42 mouse cellular contexts compared by ENCODE assay signal in genomic region chr17:36781533-36781932, GRCm38 (mm10). TPM values are rescaled to one million over a fixed set of nuclear protein-coding genes. Genes with fewer than 3 reads are reported as not detected.
"Had no signal": no experiment of that assay in that cellular context is flagged by ENCODE, and none has a peak within 500 bp of the region (broad histone marks: within the 10 kb centered on the region; RNA-seq: fewer than 3 reads in every experiment).

No protein-coding gene starts in this region.

- H3K27ac ChIP-seq: heart, embryonic 13.5 days; heart, embryonic 15.5 days; hindbrain, embryonic 13.5 days; hindbrain, embryonic 15.5 days; hindbrain, postnatal 0 days; kidney, embryonic 15.5 days; kidney, postnatal 0 days; limb, embryonic 13.5 days; limb, embryonic 15.5 days; liver, embryonic 12.5 days had no signal

- H3K36me3 ChIP-seq: heart, embryonic 13.5 days; heart, embryonic 15.5 days; hindbrain, embryonic 13.5 days; hindbrain, embryonic 15.5 days; kidney, embryonic 15.5 days; limb, embryonic 13.5 days; limb, embryonic 15.5 days; liver, embryonic 12.5 days had no signal

- H3K4me3 ChIP-seq: heart, embryonic 13.5 days; heart, embryonic 15.5 days; hindbrain, embryonic 13.5 days; hindbrain, embryonic 15.5 days; kidney, embryonic 15.5 days; limb, embryonic 13.5 days; limb, embryonic 15.5 days; liver, embryonic 12.5 days had no signal

- H3K27me3 ChIP-seq: heart, embryonic 13.5 days; heart, embryonic 15.5 days; hindbrain, embryonic 13.5 days; hindbrain, embryonic 15.5 days; kidney, embryonic 15.5 days; limb, embryonic 13.5 days; limb, embryonic 15.5 days; liver, embryonic 12.5 days had no signal

- H3K9ac ChIP-seq: heart, embryonic 13.5 days; heart, embryonic 15.5 days; hindbrain, embryonic 13.5 days; hindbrain, embryonic 15.5 days; kidney, embryonic 15.5 days; limb, embryonic 13.5 days; limb, embryonic 15.5 days; liver, embryonic 12.5 days had no signal

- H3K4me1 ChIP-seq: heart, embryonic 13.5 days; heart, embryonic 15.5 days; hindbrain, embryonic 13.5 days; hindbrain, embryonic 15.5 days; kidney, embryonic 15.5 days; limb, embryonic 13.5 days; limb, embryonic 15.5 days; liver, embryonic 12.5 days had no signal

- H3K9me3 ChIP-seq: heart, embryonic 13.5 days; heart, embryonic 15.5 days; hindbrain, embryonic 13.5 days; hindbrain, embryonic 15.5 days; kidney, embryonic 15.5 days; limb, embryonic 13.5 days; limb, embryonic 15.5 days; liver, embryonic 12.5 days had no signal

- H3K4me2 ChIP-seq: heart, embryonic 11.5 days; heart, embryonic 13.5 days; heart, embryonic 15.5 days; hindbrain, embryonic 13.5 days; hindbrain, embryonic 15.5 days; kidney, embryonic 15.5 days; limb, embryonic 13.5 days; limb, embryonic 15.5 days; liver, embryonic 12.5 days had no signal

- DNase-seq: gastrocnemius, postnatal 14 days; gastrocnemius, postnatal 36 days; heart, adult 11 months; heart, postnatal 14 days; heart, postnatal 36 days; kidney, adult 11 months; kidney, adult 2 months; kidney, adult 9 months; kidney, postnatal 14 days; kidney, postnatal 36 days; layer of hippocampus, adult 9-11 months; layer of hippocampus, postnatal 36 days; left cerebral cortex, postnatal 4 days had no signal

- ATAC-seq: hindbrain, postnatal 0 days; intestine, embryonic 16.5 days; liver, embryonic 12.5 days had no signal

RNA-seq across cellular contexts. Expression of gene H2-M10.5, which starts 8.8 kb away (rescaled TPM):
- total RNA-seq: gastrocnemius, adult 18-20 months; gastrocnemius, adult 8-10 months; gastrocnemius, postnatal 14 days; gastrocnemius, postnatal 36 days; heart, adult 8-10 months; heart, postnatal 14 days; heart, postnatal 36 days; hematopoietic stem cell, adult 5-6 weeks; hindbrain, postnatal 0 days; layer of hippocampus, adult 18-20 months; layer of hippocampus, adult 8-10 months; layer of hippocampus, postnatal 14 days; layer of hippocampus, postnatal 36 days; left cerebral cortex, adult 18-20 months; left cerebral cortex, adult 8-10 months; left cerebral cortex, postnatal 10 days; left cerebral cortex, postnatal 25 days; left cerebral cortex, postnatal 4 days; liver, adult 2 months had no signal
- polyA plus RNA-seq: gonadal fat pad, adult 2 months; heart, embryonic 11.5 days; heart, embryonic 13.5 days; heart, embryonic 15.5 days; hindbrain, embryonic 11.5 days; hindbrain, embryonic 13.5 days; hindbrain, embryonic 15.5 days; hindbrain, postnatal 0 days; intestine, embryonic 14.5 days; intestine, embryonic 16.5 days; kidney, adult 2 months; kidney, embryonic 15.5 days; kidney, postnatal 0 days; large intestine, adult 2 months; limb, embryonic 11.5 days; limb, embryonic 13.5 days; limb, embryonic 15.5 days; liver, adult 2 months; liver, embryonic 12.5 days had no signal

RNA-seq across cellular contexts. Expression of gene H2-M10.6, which starts 30.4 kb away (rescaled TPM):
- total RNA-seq: gastrocnemius, adult 18-20 months; gastrocnemius, adult 8-10 months; gastrocnemius, postnatal 14 days; gastrocnemius, postnatal 36 days; heart, adult 8-10 months; heart, postnatal 14 days; heart, postnatal 36 days; hematopoietic stem cell, adult 5-6 weeks; hindbrain, postnatal 0 days; layer of hippocampus, adult 18-20 months; layer of hippocampus, adult 8-10 months; layer of hippocampus, postnatal 14 days; layer of hippocampus, postnatal 36 days; left cerebral cortex, adult 18-20 months; left cerebral cortex, adult 8-10 months; left cerebral cortex, postnatal 10 days; left cerebral cortex, postnatal 25 days; left cerebral cortex, postnatal 4 days; liver, adult 2 months had no signal
- polyA plus RNA-seq: gonadal fat pad, adult 2 months; heart, embryonic 11.5 days; heart, embryonic 13.5 days; heart, embryonic 15.5 days; hindbrain, embryonic 11.5 days; hindbrain, embryonic 13.5 days; hindbrain, embryonic 15.5 days; hindbrain, postnatal 0 days; intestine, embryonic 14.5 days; intestine, embryonic 16.5 days; kidney, adult 2 months; kidney, embryonic 15.5 days; kidney, postnatal 0 days; large intestine, adult 2 months; limb, embryonic 11.5 days; limb, embryonic 13.5 days; limb, embryonic 15.5 days; liver, adult 2 months; liver, embryonic 12.5 days had no signal
